21 mouse cellular contexts compared by ENCODE assay signal in the genomic region with DNA sequence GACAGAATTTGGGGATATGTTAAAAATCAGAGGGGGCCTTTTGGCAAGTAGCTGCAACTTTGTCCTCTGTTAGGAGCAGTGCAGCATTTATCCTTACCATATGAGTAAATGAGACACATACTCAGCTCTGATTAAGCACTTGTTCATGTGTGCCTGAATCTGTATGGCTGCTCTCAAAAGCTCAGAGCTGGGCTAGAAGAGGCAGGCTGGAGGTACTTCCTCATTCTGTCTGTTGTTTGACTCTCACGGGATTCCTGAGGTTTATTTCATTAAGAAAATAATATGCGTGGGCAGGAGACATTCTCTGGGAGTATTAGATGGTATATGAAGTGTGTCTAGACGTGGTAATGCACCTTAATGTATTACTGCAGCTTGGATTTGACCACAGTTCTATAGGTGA.
"Had no signal": no experiment of that assay in that cellular context is flagged by ENCODE, and none has a peak within 500 bp of the region (broad histone marks: within the 10 kb centered on the region; RNA-seq: fewer than 3 reads in every experiment).

No protein-coding gene starts in this region.

- H3K4me2 ChIP-seq: limb, embryonic 12.5 days; limb, embryonic 15.5 days; liver, embryonic 11.5 days; lung, embryonic 14.5 days; midbrain, embryonic 13.5 days; neural tube, embryonic 13.5 days had no signal

- H3K9ac ChIP-seq: limb, embryonic 12.5 days; limb, embryonic 15.5 days; liver, embryonic 14.5 days; liver, postnatal 0 days; lung, embryonic 14.5 days; midbrain, embryonic 13.5 days; neural tube, embryonic 13.5 days had no signal

- H3K9me3 ChIP-seq: limb, embryonic 12.5 days; limb, embryonic 15.5 days; megakaryocyte, embryonic 14.5 days; midbrain, embryonic 10.5 days; midbrain, embryonic 13.5 days; neural tube, embryonic 13.5 days had no signal

- H3K4me3 ChIP-seq: limb, embryonic 12.5 days; limb, embryonic 15.5 days; megakaryocyte, embryonic 14.5 days; midbrain, embryonic 10.5 days; midbrain, embryonic 13.5 days; neural tube, embryonic 13.5 days had no signal

- DNase-seq: kidney, adult 18-20 months; kidney, postnatal 25 days; left cerebral cortex, postnatal 4 days; liver, postnatal 0 days; lung, embryonic 14.5 days; retina, postnatal 1 day; right cerebral cortex, postnatal 25 days; thymus, adult 18-20 months; thymus, postnatal 4 days had no signal

- H3K27me3 ChIP-seq: limb, embryonic 12.5 days; limb, embryonic 15.5 days; megakaryocyte, embryonic 14.5 days; midbrain, embryonic 13.5 days; neural tube, embryonic 13.5 days had no signal

- H3K27ac ChIP-seq: kidney, postnatal 0 days; limb, embryonic 12.5 days; limb, embryonic 15.5 days; liver, embryonic 14.5 days; macrophage; midbrain, embryonic 10.5 days; midbrain, embryonic 13.5 days; neural tube, embryonic 13.5 days had no signal

- H3K36me3 ChIP-seq: limb, embryonic 12.5 days; limb, embryonic 15.5 days; midbrain, embryonic 10.5 days; midbrain, embryonic 13.5 days; neural tube, embryonic 13.5 days had no signal

- H3K4me1 ChIP-seq: limb, embryonic 12.5 days; limb, embryonic 15.5 days; megakaryocyte, embryonic 14.5 days; midbrain, embryonic 10.5 days; neural tube, embryonic 13.5 days had no signal

- ATAC-seq: intestine, embryonic 16.5 days; liver, postnatal 0 days; lung, postnatal 0 days; midbrain, embryonic 13.5 days had no signal
